Mouse (Mus musculus): ENCODE results near the gene Hps1.
"Not testable (repeated sequence)": the region's sequence is repeated elsewhere in the genome, so short reads cannot be mapped to it uniquely, and the experiment has no call there.

Gene Hps1

GRCm38 (mm10) chr19:42779531-42780155 is at the start of gene Hps1:
Gene Hps1 (minus strand): TSS chr19:42779978.
- peak; percentile 83 for DNase-seq

GRCm38 (mm10) chr19:42829196-42829595 is 49.4 kb upstream of the Hps1 start:
- no peak for DNase-seq

DNA sequence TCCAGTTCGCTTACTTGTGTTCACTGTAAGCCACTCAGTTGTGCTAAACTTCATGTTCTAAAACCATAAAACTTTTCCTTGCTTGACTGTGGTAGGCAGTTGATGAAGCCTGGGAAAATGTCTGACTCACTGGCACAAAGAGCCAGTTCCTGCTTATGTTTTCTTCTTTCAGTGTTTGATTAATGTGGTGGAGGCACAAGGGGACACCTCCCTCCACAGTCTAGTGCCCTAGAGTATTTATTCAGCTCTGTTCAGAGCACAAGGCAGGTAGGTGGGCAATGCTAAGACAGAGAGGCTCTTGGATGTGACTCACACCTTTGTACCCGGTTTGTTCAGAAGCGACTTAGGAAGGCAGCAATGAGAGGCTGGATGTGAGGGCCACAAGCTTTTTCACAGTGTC is 48.1 kb upstream of the Hps1 start:
- DNase-seq: no peak

- DNase-seq: no peak
Measured at GRCm38 (mm10) chr19:42820109-42820508, 40.3 kb upstream of the Hps1 start.

DNA sequence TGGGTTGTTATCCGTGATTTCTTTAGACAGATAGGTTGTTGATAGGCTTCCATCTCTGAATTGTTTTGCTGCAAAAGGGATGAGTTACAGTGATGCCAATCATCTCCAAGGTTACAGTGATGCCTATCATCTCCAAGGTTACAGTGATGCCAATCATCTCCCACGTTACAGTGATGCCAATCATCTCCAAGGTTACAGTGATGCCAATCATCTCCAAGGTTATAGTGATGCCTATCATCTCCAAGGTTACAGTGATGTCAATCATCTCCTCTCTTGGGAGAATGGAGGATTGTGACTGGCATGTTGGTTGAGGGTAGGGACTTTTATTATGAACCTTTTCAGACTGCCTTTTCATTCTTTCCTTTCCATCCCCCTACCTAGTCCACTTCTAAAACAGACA is 38.0 kb upstream of the Hps1 start:
- no peak for DNase-seq

DNA sequence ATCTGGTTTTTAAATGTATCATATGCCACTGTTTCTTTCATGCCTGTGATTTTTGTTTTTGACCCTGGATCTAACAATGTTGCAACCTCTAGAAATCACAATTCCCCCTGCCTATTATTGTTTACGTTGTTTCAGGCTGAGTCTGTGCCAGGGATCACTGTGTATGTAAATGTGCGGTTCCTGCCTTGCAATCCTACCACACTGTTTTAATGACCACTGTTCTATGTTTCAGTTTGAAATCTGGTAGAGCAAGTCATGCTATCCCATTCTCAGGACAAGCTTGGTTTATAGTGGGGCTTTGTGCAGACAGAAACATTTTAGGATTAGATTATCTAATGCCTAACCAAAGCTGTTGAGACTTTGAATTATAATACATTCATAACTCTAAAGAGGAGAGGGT is 36.5 kb upstream of the Hps1 start:
- DNase-seq: no peak

GRCm38 (mm10) chr19:42810140-42810539 is 30.4 kb upstream of the Hps1 start:
- DNase-seq: no peak

- DNase-seq: no peak
Measured at GRCm38 (mm10) chr19:42809491-42809890, 29.7 kb upstream of the Hps1 start.

- no peak for DNase-seq
Measured at GRCm38 (mm10) chr19:42797866-42798265, 18.1 kb upstream of the Hps1 start.

DNA sequence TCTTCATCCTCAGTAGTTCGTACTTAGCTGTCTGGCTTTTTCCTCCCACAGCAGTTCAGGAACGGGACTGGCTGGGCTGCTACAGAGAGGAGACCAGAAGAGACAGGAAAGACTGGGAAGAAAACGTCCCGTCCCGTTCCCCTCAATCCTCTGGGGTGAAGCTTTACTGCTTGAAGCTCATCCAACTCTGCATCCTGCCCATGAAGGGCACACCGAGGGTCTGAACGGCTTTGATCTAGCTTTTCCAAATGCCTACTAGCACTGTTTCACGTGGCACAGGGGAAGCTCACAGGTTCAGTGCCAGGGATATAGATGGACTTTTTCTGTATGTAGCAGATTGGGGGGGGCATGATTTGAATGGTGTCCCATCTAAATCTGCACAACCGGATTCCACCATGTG is 16.0 kb upstream of the Hps1 start:
- no peak for DNase-seq

DNA sequence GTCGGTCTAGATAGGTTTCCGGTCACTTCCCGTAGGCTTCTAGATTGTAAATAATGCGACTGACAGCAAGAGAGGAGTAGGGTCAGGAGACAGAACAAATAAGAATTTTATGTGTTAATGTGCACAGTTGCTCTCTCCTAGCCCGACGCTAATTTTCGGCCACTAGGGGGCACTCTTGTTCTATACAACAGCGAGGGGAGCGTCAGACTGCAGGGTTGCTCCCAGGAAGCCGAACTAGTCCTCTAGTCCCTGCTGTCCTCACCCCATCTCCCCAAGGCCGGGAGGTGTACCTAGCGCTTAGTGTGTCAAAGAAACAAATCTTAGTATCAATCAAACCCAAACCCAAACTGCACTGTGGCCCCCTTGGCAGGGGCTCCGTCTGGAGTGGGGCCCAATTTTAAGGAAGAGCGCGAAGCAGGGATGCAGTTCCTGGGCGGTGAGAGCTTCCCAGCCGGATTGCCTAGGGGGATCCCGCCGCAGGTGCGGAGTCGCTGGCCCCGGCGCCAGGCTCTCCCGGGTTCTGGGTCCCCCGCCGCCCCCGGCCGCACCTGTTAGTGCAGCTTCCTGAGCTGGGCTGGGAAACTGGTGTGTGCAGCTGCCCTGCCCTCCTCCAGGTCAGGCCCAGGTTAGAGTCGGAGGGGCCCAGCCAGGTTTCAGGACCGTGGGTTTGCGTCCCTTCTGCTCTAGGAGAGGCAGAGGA is 15.3 kb upstream of the Hps1 start:
- peak; percentile 99 for DNase-seq

DNA sequence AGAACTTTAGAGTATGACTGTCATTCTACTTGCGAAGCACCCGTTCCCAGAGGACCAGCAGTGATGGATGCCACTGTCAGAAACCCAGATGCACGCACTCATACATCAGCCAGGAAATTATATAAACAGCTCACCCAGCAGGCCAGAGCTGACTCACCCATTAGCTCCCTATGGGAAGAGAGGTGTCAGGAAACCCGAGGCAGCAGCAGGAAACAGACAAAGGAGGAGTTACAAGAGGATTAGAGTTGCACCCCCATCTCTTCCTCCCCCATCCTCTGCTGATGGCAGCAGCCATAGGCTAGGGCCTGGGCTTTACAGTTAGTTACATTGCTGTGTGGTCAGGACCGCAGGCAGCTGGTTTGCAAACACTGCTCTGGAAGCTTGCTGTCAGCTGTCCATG is 8.5 kb upstream of the Hps1 start:
- DNase-seq: no peak

DNA sequence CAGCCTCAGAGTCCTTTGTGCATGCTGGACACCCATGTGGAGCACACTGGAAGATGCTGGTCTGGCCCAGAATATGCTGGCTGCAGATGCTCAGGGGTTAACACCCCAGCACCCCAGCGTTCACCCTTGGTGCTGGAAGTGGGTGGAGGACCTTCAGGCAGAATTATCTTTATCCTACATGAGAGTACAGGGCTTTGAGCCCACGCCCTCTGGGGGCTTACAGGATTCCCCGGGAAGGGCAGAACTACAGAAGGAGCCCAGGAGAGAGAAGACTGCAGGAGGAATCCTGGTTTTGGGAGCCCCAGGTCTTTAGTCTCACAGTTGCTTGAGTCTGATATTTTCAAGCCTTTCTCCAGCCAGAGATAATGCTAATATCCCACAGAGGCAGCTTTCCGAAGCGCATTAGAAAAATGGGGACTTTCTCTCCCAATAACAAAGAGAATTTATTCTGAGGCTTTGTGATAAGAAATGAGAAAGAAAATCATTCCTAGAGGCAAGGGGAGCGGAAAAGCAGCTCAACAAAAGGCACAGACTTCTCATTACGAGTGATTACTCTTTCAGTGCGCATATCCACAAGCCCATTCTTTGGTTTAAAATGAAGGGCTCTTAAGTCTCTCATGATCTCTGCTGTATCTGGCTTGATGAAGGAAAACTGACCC is 5.9 kb upstream of the Hps1 start:
- no peak for DNase-seq

DNA sequence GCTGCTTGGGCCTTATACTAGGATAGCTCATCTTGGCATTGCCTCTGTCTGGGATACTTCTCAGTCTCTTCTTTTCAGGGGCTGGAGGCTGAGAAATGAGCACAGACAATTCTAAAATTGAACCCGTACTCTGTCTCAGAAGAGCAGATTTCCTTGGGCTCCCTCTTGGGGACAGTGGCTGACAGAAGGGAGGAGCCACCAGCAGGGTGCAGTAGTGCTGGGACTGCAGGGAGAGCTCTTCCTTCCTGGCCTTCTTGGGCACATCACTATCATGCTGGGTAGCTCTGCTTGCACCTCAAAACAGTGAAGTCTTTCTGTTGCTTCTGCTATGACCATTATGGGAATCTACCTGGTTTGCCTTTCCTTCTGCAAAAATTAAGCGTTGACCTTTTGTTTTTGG is 5.4 kb upstream of the Hps1 start:
- DNase-seq: no peak

DNA sequence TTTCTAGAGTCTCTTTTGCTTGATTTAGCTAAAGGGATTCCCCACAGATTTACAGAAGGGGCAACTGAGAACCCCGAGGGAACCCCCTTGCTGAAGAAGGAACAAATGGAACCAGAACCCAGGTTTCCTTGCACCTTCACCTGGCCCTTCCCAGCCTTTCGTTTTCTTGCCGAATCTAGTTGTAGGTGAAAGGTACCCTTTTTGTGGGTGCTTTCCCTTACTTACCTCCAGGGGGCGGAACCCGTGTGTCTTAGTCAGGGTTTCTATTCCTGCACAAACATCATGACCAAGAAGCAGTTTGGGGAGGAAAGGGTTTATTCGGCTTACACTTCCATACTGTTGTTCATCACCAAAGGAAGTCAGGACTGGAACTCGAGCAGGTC is 369 bp upstream of the Hps1 start:
- DNase-seq: not testable (repeated sequence)

DNA sequence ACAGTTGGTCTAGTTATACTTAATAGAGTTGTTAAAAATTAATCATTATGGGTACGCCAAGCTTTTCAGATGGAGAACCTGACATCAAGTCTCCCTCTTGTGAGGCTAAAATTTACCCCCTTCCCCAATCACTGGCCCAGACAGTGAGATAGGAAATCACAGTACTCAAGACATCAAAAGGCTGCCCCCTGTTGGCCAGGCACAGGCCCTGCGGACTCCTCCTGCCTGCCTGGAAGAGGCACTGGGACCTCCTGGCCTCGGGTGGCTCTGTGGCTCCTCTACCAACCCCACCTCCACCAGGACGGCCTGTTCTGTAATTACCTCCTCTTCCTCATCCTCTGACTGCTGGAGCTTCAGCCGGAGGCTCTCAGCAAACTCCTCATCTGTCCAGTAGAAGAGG is 2.0 kb downstream of the Hps1 start:
- no peak for DNase-seq

DNA sequence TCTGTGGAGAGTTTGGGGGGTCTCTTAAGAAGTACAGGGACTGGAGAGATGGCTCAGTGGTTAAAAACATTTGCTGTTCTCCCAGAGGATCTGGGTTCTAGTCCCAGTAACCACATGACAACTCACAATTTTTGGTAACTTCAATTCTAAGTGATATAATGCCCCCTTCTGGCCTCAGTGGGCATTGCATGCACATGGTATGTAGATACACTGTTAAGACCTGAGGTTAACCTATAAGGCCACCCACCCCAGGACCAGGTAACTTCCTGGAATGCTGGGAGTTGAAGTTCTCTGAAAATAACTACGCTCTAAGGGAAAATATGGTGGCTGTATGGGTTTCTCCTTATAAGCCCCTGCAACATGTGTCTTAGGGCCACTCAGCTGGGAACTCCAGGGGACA is 3.0 kb downstream of the Hps1 start:
- DNase-seq: no peak

DNA sequence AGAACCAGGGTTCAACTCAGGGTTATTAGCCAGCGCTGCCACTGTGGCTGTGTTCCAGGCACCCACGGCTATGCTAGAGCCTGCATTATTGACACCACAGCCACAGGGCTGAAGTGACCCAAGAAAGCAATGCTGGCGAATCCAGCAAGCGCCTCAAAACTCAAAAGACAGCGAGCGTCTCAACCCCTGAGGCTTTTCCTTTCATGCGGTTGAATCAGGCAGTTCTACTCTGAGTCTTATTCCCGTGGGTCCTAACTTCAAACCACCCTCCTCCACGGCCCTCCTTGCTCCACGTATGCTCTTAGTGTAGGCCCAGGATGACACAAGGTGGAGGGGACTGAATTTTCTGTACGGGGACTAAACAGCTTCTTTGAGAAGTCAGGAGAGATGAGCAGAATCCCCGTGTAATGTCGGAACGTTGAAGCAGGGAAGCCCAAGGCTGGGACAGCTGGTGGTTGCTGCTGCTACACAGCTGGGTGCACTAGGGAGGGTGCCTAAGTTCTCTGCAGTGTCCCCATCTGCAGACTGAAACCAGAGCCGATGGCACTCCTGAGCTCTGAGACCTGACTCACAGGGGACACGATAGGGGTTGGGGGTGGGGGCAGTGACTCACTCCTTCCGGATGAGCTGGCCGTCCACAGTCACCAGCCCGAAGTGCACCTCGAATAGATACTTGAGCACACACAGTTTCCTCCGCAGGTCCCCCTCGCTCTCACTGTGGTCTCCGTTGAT is 9.5 kb downstream of the Hps1 start:
- no peak for DNase-seq

DNA sequence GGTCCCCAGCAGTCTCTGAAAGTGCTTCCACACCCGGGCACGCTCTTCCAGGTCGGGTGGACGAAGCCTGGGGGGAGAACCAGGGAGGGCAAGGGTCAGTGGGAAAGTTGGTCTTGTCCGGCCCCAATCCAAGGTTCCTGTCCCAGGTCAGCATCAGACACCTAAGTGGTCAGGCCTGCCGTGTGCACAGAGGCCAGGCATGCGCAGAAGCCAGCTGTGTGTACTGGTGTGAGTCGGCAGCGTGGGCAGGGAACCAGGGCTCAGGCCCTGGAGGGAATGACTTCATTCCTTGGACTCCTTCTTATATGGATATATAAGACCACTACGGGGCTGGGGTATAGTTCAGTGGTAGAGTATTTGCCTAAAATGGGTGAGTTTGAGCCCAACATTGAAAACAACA is 10.1 kb downstream of the Hps1 start:
- no peak for DNase-seq

DNA sequence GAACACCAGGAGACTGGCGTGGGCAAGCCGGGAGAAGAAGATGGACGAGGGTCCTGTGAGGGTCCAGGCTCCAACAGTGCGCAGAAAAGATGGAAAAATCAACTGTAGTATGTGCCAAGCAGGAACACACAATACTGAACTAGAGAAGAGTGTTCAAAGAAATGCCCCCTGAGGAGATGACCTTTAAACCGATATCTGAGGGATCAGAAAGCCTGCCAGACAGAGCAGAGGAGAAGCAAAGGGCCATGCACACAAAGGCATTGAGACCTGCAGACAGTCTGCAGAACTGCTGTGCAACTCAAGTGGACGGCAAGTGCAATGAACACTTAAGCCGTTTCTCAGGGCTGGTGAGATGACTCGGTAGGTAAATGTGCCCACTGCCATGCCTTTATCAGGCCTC is 12.4 kb downstream of the Hps1 start:
- DNase-seq: no peak

DNA sequence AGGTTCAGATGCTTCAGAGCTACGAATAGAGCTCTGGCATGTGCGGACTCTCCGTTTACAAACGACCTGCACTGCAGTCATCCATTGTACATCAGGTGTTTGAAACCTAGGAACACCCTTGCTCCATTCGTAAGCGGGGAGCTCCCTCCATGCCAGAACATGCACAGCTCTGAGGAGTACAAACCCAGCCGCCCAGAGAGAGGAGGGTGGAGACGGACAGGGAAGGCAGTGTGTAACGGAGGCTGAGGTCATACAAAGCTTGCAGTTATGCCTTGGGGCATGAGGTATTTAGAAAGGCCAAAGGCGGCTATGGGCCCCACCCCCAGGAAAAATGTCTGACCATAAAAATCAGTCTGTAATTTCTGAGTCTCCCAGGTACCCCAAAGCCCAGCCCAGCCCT is 15.4 kb downstream of the Hps1 start:
- DNase-seq: no peak

DNA sequence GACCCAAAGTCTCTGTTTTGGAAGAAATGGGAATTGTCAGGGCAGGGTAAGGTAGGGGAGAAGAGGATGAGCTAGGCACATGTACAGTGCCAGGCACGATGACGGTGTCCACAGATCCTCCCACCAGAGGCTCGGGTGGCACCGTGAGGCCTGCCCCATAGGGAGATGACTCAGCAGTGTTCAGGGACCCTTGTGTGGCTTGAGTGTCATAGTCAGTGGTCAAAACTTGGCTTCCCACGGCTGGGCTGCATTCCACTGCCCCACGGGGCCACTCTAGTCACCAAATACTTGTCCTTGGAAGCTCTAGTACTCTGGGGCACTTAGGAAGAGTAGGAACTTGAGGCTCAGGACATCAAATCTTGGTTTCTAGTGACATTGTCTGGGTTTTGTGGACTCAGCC is 23.1 kb downstream of the Hps1 start:
- no peak for DNase-seq

- DNase-seq: peak; percentile 51
Measured at GRCm38 (mm10) chr19:42755148-42755870, 24.5 kb downstream of the Hps1 start.
